Mouse (Mus musculus) thymus, postnatal 10 days (tissue): Measurements from ENCODE around the gene Fbxw5.
"Not testable (repeated sequence)": the region's sequence is repeated elsewhere in the genome, so short reads cannot be mapped to it uniquely, and the experiment has no call there.

Experiments used
- DNase-seq, 2 experiments: peaks; one replicate each; pipeline ENCODE4 v3.0.0; 2021; ENCODE audit warnings: low spot score in 2 of 2

Fbxw5 gene

GRCm38 (mm10) chr2:25509912-25510311 lies 9.4 kb downstream of the Fbxw5 start:
- no peak for DNase-seq

DNA sequence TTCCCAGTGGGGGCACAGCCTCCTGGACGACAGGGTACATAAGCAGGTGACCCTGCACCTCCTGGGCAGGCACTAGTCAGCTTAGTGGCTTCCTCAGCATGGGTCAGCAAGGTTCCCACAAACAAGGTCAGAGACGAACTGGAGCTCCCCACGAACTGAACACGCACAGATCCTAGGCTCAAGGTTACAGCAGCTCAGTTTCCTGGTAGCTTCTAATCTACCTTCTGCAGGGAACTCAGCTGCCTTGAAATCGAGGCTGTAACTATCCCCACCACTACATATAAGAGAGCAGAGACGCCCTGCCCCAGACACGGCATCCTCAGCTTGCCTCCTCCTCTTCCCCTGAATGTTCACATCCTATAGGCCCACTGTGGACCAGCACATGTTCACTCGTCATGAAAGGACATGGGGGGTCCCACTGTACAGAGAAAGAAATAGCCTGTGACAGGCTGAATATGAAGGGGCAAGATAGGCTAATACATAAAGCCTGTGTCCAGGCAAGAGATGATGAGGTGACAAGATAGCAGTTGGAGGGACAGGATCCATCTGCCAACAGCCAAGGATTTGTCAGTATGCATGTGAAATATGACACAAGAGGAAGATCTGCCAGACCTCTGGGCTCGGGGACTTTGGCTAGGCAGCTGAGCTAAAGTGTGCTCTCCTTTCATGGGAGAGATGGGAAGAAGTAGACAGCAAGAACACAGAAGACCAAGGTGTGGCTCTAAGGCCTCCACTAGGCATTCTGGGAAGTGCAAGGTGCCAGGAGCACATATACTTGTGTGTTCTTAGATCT lies 26.2 kb downstream of the Fbxw5 start:
- DNase-seq = no peak

DNA sequence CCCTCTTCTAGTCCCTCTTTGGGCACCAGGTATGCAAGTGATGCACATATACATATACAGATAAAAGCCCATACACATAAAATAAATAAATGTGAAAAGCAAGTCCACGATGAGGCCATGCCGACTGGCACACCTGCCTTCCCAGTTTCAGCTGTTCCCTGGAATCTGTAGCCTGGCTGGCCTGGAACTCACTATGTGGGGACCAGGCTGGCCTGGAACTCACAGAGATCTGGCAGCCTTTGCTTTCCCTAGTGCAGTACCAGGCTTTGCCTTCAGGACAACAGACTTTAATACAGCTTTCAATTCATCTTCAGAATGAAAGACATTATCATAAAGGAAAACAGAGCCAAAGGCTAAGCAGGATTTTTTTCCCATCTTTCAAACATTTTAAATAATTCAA lies 33.2 kb downstream of the Fbxw5 start:
- DNase-seq = no peak

GRCm38 (mm10) chr2:25534178-25534865 lies 33.8 kb downstream of the Fbxw5 start:
- DNase-seq = no peak

GRCm38 (mm10) chr2:25534866-25535182 lies 34.3 kb downstream of the Fbxw5 start:
- no peak for DNase-seq

GRCm38 (mm10) chr2:25536531-25536930 lies 36.0 kb downstream of the Fbxw5 start:
- DNase-seq = no peak

DNA sequence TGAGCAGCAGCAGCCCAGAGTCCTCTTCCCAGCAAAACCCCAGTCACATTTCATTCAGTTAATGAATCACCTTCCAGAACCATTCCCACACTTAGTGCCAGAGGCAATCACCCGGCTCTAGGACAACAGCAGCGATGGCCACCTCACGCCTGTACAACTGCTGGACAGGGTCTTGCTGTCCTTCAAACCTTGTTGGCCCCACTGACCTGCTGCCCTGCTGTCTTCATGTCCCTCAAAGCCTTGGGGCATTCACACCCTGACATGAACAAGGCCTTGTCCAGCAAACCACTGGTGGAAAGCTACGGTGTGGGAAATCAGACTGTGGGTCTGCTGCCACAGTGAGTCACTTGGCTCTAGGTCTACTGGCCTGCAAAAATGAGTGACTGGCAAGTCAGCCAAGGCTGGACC lies 40.0 kb downstream of the Fbxw5 start:
- no peak for DNase-seq

- no peak for DNase-seq
Measured at GRCm38 (mm10) chr2:25541644-25542367, 41.3 kb downstream of the Fbxw5 start.

DNA sequence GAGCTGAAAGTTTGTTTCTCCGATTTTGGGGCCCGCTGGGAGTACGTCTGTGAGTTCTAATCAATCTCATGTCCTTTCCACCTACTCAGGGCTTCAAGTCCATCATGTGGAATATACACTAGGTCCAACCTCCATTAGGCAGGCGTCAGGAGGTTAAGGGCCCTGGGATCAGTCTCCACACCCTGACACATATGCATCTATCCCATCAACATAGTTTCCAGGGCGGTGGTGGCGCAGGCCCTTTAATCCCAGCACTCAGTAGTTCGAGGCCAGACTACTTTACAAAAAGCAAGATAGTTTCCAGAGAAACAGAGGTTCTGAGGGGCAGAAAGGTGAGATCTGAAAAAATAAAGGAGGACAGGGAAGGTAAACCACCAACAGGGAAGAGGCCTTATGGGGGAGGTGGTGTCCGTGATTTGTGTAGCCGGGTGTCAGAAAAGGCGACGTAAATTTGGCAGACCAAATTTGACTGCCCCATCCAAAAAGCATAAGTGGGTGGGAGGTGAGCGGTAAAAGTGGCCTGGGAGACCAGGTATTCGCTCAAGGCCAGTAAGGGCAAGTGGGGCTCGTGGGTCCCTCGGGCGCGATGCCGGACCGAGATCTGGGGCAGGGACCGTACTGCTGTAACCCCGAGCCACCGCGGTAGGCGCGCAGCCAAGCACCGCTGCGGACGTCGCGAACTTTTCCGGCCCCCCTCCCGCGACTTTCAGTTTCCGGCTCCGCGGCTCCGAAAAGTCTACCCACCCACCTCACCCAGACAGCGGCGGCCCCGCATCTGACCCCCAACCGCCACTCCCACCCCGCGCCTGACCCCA lies 45.7 kb downstream of the Fbxw5 start:
- no peak for DNase-seq

GRCm38 (mm10) chr2:25546811-25547491 lies 46.4 kb downstream of the Fbxw5 start, which contains the start of gene Traf2:
Traf2 (minus strand) TSS chr2:25546940.
- peak; percentile 97 to 99 for DNase-seq

DNA sequence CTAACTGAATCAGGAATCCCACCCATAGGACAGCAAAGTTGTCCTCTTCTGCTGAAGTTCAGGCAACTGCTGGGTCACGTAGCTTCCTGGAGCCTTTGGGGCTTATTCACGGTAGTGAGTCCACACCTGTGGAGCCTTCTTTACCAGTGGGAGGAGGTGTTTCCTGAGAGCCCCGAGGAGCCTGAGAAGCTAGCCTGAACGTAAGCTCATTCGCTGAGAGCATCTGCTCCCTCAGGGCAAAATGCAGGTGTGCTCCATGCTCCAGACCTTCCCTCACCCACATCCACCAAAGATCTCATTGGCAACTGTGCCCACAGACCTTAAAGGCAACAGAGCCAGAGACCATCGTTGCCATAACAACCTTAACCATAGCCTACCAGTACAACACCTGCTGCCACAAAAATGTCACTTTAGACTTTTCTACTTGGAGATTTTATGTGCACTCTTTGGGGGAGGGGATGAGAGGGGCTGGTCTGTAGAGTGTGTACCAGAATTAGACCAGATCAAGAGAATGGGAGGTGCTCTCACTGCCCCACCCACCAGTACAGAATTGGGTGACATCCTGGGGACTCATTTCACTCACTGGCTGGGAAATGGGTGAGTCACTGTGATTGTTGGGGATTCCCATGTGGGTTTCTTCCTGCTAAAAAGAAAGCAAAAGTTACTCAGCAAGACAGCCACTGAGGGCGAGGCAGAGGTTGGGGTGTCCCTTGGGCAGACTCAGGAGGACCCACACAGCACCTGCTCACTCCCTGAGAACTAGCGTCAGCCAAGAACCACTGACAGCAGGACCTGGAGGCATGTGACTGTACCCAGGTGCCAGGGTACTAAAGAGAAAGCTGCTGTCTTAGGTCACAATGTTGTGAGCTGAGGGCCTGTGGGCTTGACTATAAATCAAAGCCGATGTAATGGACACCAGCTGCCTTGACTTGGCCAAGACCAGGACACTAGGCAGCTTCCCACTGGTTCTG lies 48.8 kb downstream of the Fbxw5 start:
- peak; percentile 78 to 84 for DNase-seq

DNA sequence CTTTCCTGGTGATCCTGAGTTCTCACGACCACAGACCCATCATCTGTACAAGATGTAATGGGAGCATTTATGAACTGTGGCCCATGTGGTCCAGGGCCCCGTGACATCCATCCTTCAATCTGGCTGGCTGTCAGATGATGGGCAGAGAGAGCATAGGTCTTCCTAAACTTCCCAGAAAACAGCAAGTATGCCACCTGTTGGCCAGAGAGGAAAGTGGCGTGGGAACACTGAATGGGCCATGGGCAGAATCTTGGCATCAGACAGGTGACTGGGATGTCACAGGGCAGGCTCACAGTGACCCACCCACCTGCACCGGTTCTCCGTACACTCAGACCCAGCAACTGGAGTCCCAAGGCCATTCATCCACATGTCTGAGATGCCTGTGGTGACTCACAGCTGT lies 50.6 kb downstream of the Fbxw5 start:
- peak; percentile 48 to 50 for DNase-seq

GRCm38 (mm10) chr2:25553171-25553786 lies 52.7 kb downstream of the Fbxw5 start:
- not testable (repeated sequence) for DNase-seq
